Mouse (Mus musculus) liver, adult 2 months (tissue): ENCODE results near the gene Yaf2. TPM values are rescaled to one million over a fixed set of nuclear protein-coding genes. Genes with fewer than 3 reads are reported as not detected.
A peak's percentile ranks its signal among the peaks of the same experiment; 100 is the strongest.

Experiments
- DNase-seq: peaks from one replicate; pipeline ENCODE4 v3.0.0-alpha.2; 2011; ENCODE audit warnings: low read depth, low spot score; ENCODE audit errors: extremely low read depth
- H3K27ac ChIP-seq: fragments of 200-500 bp; replicated peaks from 2 replicates; pipeline ENCODE4 v1.5.1; 2012; ENCODE audit warnings: low read depth, mild to moderate bottlenecking, control low read depth, inconsistent platforms, low read length; ENCODE audit not compliant: insufficient read depth
- H3K27me3 ChIP-seq: fragments of 200-500 bp; 2 replicates; pipeline ENCODE4 v1.6.1; 2012; ENCODE audit warnings: mild to moderate bottlenecking, moderate library complexity, low read length, inconsistent platforms; ENCODE audit not compliant: control insufficient read depth, insufficient read depth
- H3K36me3 ChIP-seq: fragments of 200-500 bp; 2 replicates; pipeline ENCODE4 v1.6.1; 2012; ENCODE audit warnings: low read length, inconsistent platforms; ENCODE audit not compliant: control insufficient read depth, insufficient read depth
- H3K4me1 ChIP-seq: fragments of 200-500 bp; 2 replicates; pipeline ENCODE4 v1.6.1; 2011; ENCODE audit warnings: low read length; ENCODE audit not compliant: control insufficient read depth, insufficient read depth
- H3K4me3 ChIP-seq: fragments of 200-500 bp; 2 replicates; pipeline ENCODE4 v1.5.1; 2011; ENCODE audit warnings: low read depth, mild to moderate bottlenecking, control low read depth, low read length, moderate library complexity; ENCODE audit not compliant: insufficient read depth
- H3K79me2 ChIP-seq: fragments of 200-500 bp; 2 replicates; pipeline ENCODE4 v1.6.1; 2012; ENCODE audit warnings: inconsistent platforms, mild to moderate bottlenecking, low read length, moderate library complexity; ENCODE audit not compliant: control insufficient read depth, insufficient read depth
- H3K9ac ChIP-seq: fragments of 200-500 bp; 2 replicates; pipeline ENCODE4 v1.6.1; 2012; ENCODE audit warnings: low read depth, mild to moderate bottlenecking, control low read depth, inconsistent platforms, low read length
- CTCF ChIP-seq: fragments of 200-500 bp; IDR thresholded peaks from 2 replicates; pipeline ENCODE4 v1.5.1; 2011; ENCODE audit warnings: low read depth, low read length, control low read depth
- POLR2A ChIP-seq: fragments of 200-500 bp; IDR thresholded peaks from 2 replicates; pipeline ENCODE4 v1.6.1; 2011; ENCODE audit warnings: low read length, control low read depth; ENCODE audit not compliant: insufficient read depth; ENCODE audit errors: extremely low read depth
- WGBS: fragments of 180-500 bp; shearing (Covaris S2); methylation state at CpG from one replicate; pipeline ENCODE4 v1.1.7; 2018; 5-methylcytosine and 5-hydroxymethylcytosine counted together
- polyA plus RNA-seq: library from polyadenylated mRNA; depleted of rRNA; stranded (reverse); fragments of >200 nt; gene quantifications from 2 replicates; pipeline ENCODE4 v1.2.3, GENCODE M21; 2012
- total RNA-seq: library from RNA; depleted of rRNA; stranded (reverse); fragments of >200 nt; gene quantifications from 2 replicates; pipeline ENCODE4 v1.2.3, GENCODE M21; 2014

Gene Yaf2
- total and polyA plus RNA-seq, 2 experiments: 14.2 to 14.8 TPM

DNA sequence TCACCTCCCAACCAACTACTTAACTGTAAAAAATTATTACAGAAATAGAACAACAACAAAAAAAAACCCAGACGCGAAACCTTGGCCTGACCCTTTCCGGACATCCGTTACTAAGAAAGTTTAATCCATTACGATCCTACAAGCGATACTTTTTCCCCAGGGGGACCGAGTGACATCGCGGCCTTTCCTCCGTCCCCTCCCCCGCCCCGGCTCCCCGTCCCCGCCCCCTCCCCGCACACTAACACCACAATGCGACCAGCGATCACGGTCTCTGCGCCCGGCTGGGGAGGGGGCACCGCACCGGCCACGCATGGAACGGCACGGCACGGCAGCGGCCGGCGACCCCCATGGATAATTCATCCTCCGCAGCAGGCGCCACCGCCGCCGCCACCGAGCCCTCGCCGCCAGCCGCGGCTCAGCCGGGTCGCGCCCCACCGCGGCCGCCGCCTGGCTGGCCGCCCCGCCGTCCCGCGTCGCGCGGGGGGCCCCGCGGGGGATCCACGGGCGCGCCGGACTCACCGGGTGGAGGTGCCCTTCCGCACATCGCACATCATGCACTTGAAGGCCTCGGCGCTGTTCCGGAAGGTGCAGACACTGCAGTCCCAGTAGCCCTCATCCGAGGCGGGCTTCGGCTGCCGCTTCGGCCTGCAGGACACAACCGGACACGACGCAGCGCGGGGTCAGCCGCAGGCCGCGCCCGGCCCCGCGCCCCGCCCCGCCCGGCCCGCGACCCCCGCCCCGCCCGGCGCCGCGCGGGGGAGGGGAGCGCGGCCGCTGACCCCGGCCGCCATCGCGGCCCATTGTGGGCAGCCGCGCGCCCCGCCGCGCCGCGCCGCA, 696 bp downstream of the Yaf2 start:
- Histone ChIP-seq H3K4me3 (peak overlapping the region; percentile 82), H3K4me1 (no peaks in the 10 kb centered on the region), H3K9ac (peak overlapping the region; percentile 78), H3K36me3 (no peaks in the 10 kb centered on the region), H3K27ac (peak overlapping the region; percentile 55; the same call in 1 of the 2 replicates), H3K79me2 (peaks cover 19% of the 10 kb centered on the region), H3K27me3 (no peaks in the 10 kb centered on the region)
- peak; percentile 31 for DNase-seq
- TF ChIP-seq CTCF (no peak), POLR2A (0 out of 2 replicates have a peak, but pooled peaks have one; percentile 8)
- WGBS: 3% methylated on average over 108 of the region's 110 CpGs

GRCm38 (mm10) chr15:93331256-93331655, 5.5 kb downstream of the Yaf2 start:
- H3K9ac ChIP-seq: no peak overlapping the region
- WGBS: 94% methylated on average over 11 of the region's 11 CpGs
- DNase-seq: no peak
- no peak overlapping the region for H3K4me3 ChIP-seq
- H3K27ac ChIP-seq: no peak overlapping the region
- H3K27me3 ChIP-seq: no peaks in the 10 kb centered on the region
- H3K79me2 ChIP-seq: peaks cover 47% of the 10 kb centered on the region
- 0 out of 2 replicates have a peak, but pooled peaks cover 2% of the 10 kb centered on the region for H3K4me1 ChIP-seq
- TF ChIP-seq POLR2A: no peak
- TF ChIP-seq CTCF: no peak
- H3K36me3 ChIP-seq: peaks cover 2% of the 10 kb centered on the region; the same call in 1 of the 2 replicates

GRCm38 (mm10) chr15:93327235-93327634, 9.5 kb downstream of the Yaf2 start:
- Histone ChIP-seq H3K9ac (no peak overlapping the region), H3K79me2 (peaks cover 52% of the 10 kb centered on the region), H3K27me3 (no peaks in the 10 kb centered on the region), H3K4me3 (no peak overlapping the region), H3K27ac (no peak overlapping the region), H3K4me1 (0 out of 2 replicates have a peak, but pooled peaks cover 2% of the 10 kb centered on the region), H3K36me3 (peaks cover 2% of the 10 kb centered on the region; the same call in 1 of the 2 replicates)
- no peak for DNase-seq
- 83% methylated on average over 3 of the region's 3 CpGs for WGBS
- TF ChIP-seq CTCF: no peak
- no peak for TF ChIP-seq POLR2A

- TF ChIP-seq POLR2A: no peak
- TF ChIP-seq CTCF: no peak
- no peak for DNase-seq
- Histone ChIP-seq H3K27ac (no peak overlapping the region), H3K36me3 (peaks cover 2% of the 10 kb centered on the region; the same call in 1 of the 2 replicates), H3K4me1 (0 out of 2 replicates have a peak, but pooled peaks cover 2% of the 10 kb centered on the region), H3K4me3 (no peak overlapping the region), H3K9ac (no peak overlapping the region), H3K79me2 (peaks cover 54% of the 10 kb centered on the region), H3K27me3 (no peaks in the 10 kb centered on the region)
- WGBS: 80% methylated on average over 10 of the region's 10 CpGs
Observed at GRCm38 (mm10) chr15:93326651-93327050, 10.1 kb downstream of the Yaf2 start.

GRCm38 (mm10) chr15:93325360-93325759, 11.4 kb downstream of the Yaf2 start:
- 78% methylated on average over 5 of the region's 5 CpGs for WGBS
- DNase-seq: no peak
- Histone ChIP-seq H3K9ac (no peak overlapping the region), H3K27ac (no peak overlapping the region), H3K36me3 (peaks cover 2% of the 10 kb centered on the region; the same call in 1 of the 2 replicates), H3K4me3 (no peak overlapping the region), H3K79me2 (peaks cover 49% of the 10 kb centered on the region), H3K4me1 (0 out of 2 replicates have a peak, but pooled peaks cover 2% of the 10 kb centered on the region), H3K27me3 (no peaks in the 10 kb centered on the region)
- TF ChIP-seq CTCF: no peak
- TF ChIP-seq POLR2A: no peak
